Mouse (Mus musculus) megakaryocyte, embryonic 14.5 days (primary cell): ENCODE measurements around the gene Ppt2.

Experiments used
- FLI1 ChIP-seq: IDR thresholded peaks from 2 replicates; pipeline ENCODE4 v1.6.1; 2012; ENCODE audit warnings: low read length, inconsistent platforms, mixed read lengths
- GATA1 ChIP-seq: IDR thresholded peaks from 3 replicates; pipeline ENCODE4 v1.6.1; 2012; ENCODE audit warnings: mixed read lengths, low read length, inconsistent platforms, borderline replicate concordance

DNA sequence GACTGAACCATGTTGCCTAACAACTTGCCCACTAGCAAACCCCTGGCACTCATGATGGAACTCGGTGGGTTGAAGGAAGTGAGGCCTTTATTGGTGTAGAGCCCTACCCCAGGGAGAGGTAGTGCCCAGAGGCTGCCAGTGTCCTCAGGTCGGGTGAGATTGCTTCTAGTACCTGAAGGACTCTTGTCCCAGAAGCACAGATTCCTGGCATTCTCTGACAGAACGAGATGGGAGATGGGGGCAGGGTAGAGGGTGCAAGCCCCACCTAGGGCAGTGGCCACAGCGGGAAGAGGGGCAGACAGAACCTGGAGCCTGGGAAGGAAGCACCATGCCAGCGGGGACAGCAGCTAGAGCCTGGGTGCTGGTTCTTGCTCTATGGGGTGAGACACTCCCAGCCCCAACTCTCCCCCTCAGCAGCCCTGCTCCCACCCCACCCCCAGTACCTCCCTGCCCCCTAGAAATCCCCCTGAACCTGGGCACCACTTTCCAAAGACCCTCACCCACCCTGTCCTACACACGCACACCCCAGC, 30.7 kb downstream of the Ppt2 start, which contains the start of gene Ager:
- no peak for TF ChIP-seq FLI1
- TF ChIP-seq GATA1, result no peak
